Mouse (Mus musculus): ENCODE measurements around the gene Fbf1. TPM values are rescaled to one million over a fixed set of nuclear protein-coding genes. Genes with fewer than 3 reads are reported as not detected.

Fbf1 gene
- 63.2 and 67.0 TPM in 2 replicates for polyA plus RNA-seq (2016; fragmentation: Nextera tagmentation; extraction: Ambion mirVana)

DNA sequence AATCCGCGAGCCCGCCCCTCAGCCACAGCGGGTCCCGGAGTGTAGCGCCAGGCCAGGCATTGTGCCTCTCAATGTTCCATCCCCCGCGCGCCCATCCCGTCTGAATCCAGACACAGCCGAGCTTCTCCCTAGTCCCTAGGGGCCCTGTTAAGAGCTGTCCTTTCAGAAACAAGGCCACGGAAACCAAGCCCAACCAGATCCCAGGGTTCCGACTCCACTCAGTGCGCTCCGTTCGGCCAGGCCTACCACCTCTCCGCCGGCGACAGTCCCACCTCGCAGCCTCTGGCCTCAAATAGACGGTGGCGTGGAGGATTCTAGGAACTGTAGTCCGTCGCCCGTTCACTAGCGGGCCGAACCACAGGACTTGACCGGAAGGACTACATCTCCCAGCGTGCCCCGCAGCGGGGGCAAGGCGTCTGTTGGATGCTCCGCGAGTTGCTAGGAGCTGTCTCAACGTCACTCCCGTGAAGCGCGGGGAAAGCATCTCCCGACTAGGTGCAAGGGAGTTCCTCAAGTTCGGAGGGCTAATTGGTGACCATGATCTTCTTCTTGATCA is at the start of gene Fbf1:
Gene Fbf1 (minus strand): TSS at position 283 of the 556 bp plus-strand sequence.
- ATAC-seq (ENCODE audit: low FRiP score, low read depth) = peak; percentile 97
- Histone ChIP-seq H3K9me3 (no peaks in the 10 kb centered on the region), H3K4me2 (replicated peaks) (peak within 1 kb of the TSS; percentile 66), H3K27ac (peak within 1 kb of the TSS; percentile 75), H3K4me3 (peak within 1 kb of the TSS; percentile 73), H3K27me3 (replicated peaks) (no peaks in the 10 kb centered on the region), H3K9ac (peak within 1 kb of the TSS; percentile 79), H3K4me1 (peaks cover 21% of the 10 kb centered on the region), H3K36me3 (peaks cover 28% of the 10 kb centered on the region)
- WGBS = under 1% methylated on average over 40 of the region's 40 CpGs

GRCm38 (mm10) chr11:116216549-116216948 is 48.6 kb upstream of the Fbf1 start:
- Histone ChIP-seq H3K4me1 (peaks cover 14% of the 10 kb centered on the region), H3K9ac (no peak overlapping the region), H3K27me3 (replicated peaks) (peaks cover 13% of the 10 kb centered on the region), H3K4me3 (no peak overlapping the region), H3K36me3 (peaks cover 12% of the 10 kb centered on the region; the same call in 1 of the 2 replicates), H3K9me3 (no peaks in the 10 kb centered on the region), H3K27ac (no peak overlapping the region), H3K4me2 (replicated peaks) (no peak overlapping the region)
- no peak for ATAC-seq (ENCODE audit: low FRiP score, low read depth)
- 85% methylated on average over 11 of the region's 11 CpGs for WGBS

GRCm38 (mm10) chr11:116215991-116216390 is 48.0 kb upstream of the Fbf1 start:
- Histone ChIP-seq H3K36me3 (peaks cover 13% of the 10 kb centered on the region; the same call in 1 of the 2 replicates), H3K9ac (no peak overlapping the region), H3K4me1 (peaks cover 14% of the 10 kb centered on the region), H3K27ac (no peak overlapping the region), H3K4me2 (replicated peaks) (no peak overlapping the region), H3K4me3 (no peak overlapping the region), H3K9me3 (no peaks in the 10 kb centered on the region), H3K27me3 (replicated peaks) (peaks cover 7% of the 10 kb centered on the region)
- WGBS = 94% methylated on average over 6 of the region's 6 CpGs
- no peak for ATAC-seq (ENCODE audit: low FRiP score, low read depth)

- Histone ChIP-seq H3K27ac (no peak overlapping the region), H3K9ac (no peak overlapping the region), H3K36me3 (peaks cover 13% of the 10 kb centered on the region; the same call in 1 of the 2 replicates), H3K4me2 (replicated peaks) (no peak overlapping the region), H3K9me3 (no peaks in the 10 kb centered on the region), H3K4me1 (peaks cover 14% of the 10 kb centered on the region), H3K4me3 (no peak overlapping the region), H3K27me3 (replicated peaks) (no peaks in the 10 kb centered on the region)
- 79% methylated on average over 7 of the region's 7 CpGs for WGBS
- ATAC-seq (ENCODE audit: low FRiP score, low read depth) = no peak
Observed at GRCm38 (mm10) chr11:116215181-116215580, 47.2 kb upstream of the Fbf1 start.

DNA sequence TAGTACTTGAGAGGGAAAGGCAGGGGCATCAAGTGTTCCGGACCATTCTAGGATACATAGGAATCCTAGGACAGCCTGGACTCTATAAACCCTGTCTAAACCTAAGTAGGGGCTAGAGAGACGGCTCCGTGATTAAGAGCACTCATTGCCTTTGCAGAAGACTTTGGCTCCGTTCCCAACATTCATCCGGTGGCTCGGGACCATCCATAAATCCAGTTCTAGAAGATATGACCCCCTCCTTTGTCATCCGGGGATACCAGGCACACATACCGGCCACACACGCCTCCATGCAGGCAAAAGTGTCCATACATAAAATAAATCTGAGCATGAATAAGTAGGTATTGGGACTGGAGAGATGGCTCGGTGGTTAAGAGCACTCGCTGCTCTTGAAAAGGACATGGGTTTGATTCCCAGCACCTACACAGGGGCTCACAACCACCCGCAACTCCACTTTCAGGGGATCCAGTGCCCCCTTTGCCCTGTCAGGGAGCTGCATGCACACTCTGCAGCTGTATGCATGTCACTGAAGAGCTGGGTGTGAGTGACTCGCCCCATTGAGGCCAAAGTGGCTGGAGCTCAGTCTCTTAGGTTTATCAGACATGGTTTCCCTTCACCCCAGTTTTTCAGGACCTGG is 46.0 kb upstream of the Fbf1 start:
- Histone ChIP-seq H3K9ac (no peak overlapping the region), H3K4me3 (no peak overlapping the region), H3K27me3 (replicated peaks) (no peaks in the 10 kb centered on the region), H3K4me1 (peaks cover 7% of the 10 kb centered on the region), H3K36me3 (peaks cover 13% of the 10 kb centered on the region; the same call in 1 of the 2 replicates), H3K9me3 (no peaks in the 10 kb centered on the region), H3K27ac (no peak overlapping the region), H3K4me2 (replicated peaks) (no peak overlapping the region)
- no peak for ATAC-seq (ENCODE audit: low FRiP score, low read depth)
- WGBS = 90% methylated on average over 13 of the region's 13 CpGs

DNA sequence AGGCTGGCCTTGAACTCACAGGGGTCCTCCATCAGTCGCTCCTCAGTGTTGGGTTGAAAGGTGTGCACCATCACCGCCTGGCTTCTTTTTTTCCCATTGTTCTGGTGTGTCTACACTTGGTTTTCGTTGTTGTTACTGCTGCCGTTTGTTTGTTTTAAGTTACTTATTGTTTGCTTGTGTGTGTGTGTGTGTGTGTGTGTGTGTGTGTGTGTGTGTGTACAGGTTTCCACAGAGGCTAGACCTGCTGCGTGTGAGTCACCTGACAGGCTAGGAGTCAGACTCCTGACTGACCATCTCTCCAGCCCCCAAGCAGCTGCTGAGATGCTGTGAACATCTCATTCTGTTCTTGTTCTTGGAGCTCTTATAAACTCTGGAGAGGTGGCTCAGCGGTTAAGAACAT is 44.9 kb upstream of the Fbf1 start:
- Histone ChIP-seq H3K4me3 (no peak overlapping the region), H3K4me1 (no peaks in the 10 kb centered on the region), H3K27ac (no peak overlapping the region), H3K36me3 (peaks cover 13% of the 10 kb centered on the region; the same call in 1 of the 2 replicates), H3K4me2 (replicated peaks) (no peak overlapping the region), H3K9ac (no peak overlapping the region), H3K9me3 (no peaks in the 10 kb centered on the region), H3K27me3 (replicated peaks) (no peaks in the 10 kb centered on the region)
- no peak for ATAC-seq (ENCODE audit: low FRiP score, low read depth)
- 91% methylated on average over 6 of the region's 6 CpGs for whole genome bisulfite sequencing

GRCm38 (mm10) chr11:116210696-116211095 is 42.7 kb upstream of the Fbf1 start:
- H3K4me3 ChIP-seq = no peak overlapping the region
- WGBS = 79% methylated on average over 5 of the region's 5 CpGs
- peaks cover 27% of the 10 kb centered on the region for H3K36me3 ChIP-seq
- no peaks in the 10 kb centered on the region for H3K9me3 ChIP-seq
- H3K27ac ChIP-seq = no peak overlapping the region
- no peak for ATAC-seq (ENCODE audit: low FRiP score, low read depth)
- H3K27me3 ChIP-seq (replicated peaks) = no peaks in the 10 kb centered on the region
- no peaks in the 10 kb centered on the region for H3K4me1 ChIP-seq
- no peak overlapping the region for H3K4me2 ChIP-seq (replicated peaks)
- H3K9ac ChIP-seq = no peak overlapping the region

GRCm38 (mm10) chr11:116209257-116209656 is 41.3 kb upstream of the Fbf1 start:
- Histone ChIP-seq H3K9ac (no peak overlapping the region), H3K4me2 (replicated peaks) (no peak overlapping the region), H3K27ac (no peak overlapping the region), H3K9me3 (no peaks in the 10 kb centered on the region), H3K4me3 (no peak overlapping the region), H3K27me3 (replicated peaks) (no peaks in the 10 kb centered on the region), H3K4me1 (no peaks in the 10 kb centered on the region), H3K36me3 (peaks cover 25% of the 10 kb centered on the region)
- 81% methylated on average over 8 of the region's 8 CpGs for WGBS
- ATAC-seq (ENCODE audit: low FRiP score, low read depth) = no peak

- Histone ChIP-seq H3K4me1 (no peaks in the 10 kb centered on the region), H3K36me3 (peaks cover 25% of the 10 kb centered on the region), H3K4me2 (replicated peaks) (no peak overlapping the region), H3K4me3 (no peak overlapping the region), H3K27ac (no peak overlapping the region), H3K27me3 (replicated peaks) (no peaks in the 10 kb centered on the region), H3K9me3 (no peaks in the 10 kb centered on the region), H3K9ac (no peak overlapping the region)
- no peak for ATAC-seq (ENCODE audit: low FRiP score, low read depth)
- 89% methylated on average over 3 of the region's 3 CpGs for WGBS
Observed at GRCm38 (mm10) chr11:116208660-116209059, 40.7 kb upstream of the Fbf1 start.

GRCm38 (mm10) chr11:116206678-116207077 is 38.7 kb upstream of the Fbf1 start:
- peaks cover 26% of the 10 kb centered on the region for H3K36me3 ChIP-seq
- H3K9ac ChIP-seq = no peak overlapping the region
- H3K4me1 ChIP-seq = no peaks in the 10 kb centered on the region
- no peak overlapping the region for H3K4me3 ChIP-seq
- H3K4me2 ChIP-seq (replicated peaks) = no peak overlapping the region
- ATAC-seq (ENCODE audit: low FRiP score, low read depth) = no peak
- no peak overlapping the region for H3K27ac ChIP-seq
- H3K27me3 ChIP-seq (replicated peaks) = no peaks in the 10 kb centered on the region
- no peaks in the 10 kb centered on the region for H3K9me3 ChIP-seq
- WGBS = 78% methylated on average over 4 of the region's 4 CpGs

DNA sequence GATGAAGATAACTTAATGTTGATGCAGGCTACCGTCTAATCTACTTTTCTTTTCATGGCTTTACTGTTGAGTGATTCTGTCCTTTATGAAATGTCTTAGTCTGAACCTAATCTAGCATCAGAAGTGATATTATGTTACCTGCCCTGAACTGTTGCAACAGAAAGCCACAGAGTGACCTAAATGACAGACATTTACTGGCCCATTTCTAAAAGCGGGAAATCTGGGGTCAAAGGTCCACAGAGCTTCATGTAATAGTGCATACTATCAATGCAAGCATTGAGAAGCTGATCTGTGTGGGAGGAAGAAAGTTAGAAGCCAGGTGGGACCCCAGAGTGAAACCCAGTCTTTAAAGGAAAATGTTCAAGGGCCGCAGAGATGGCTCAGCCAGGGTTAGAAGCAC is 35.2 kb upstream of the Fbf1 start:
- Histone ChIP-seq H3K27me3 (replicated peaks) (no peaks in the 10 kb centered on the region), H3K36me3 (peaks cover 24% of the 10 kb centered on the region), H3K9me3 (no peaks in the 10 kb centered on the region), H3K4me2 (replicated peaks) (no peak overlapping the region), H3K4me1 (0 out of 2 replicates have a peak, but pooled peaks cover 2% of the 10 kb centered on the region), H3K4me3 (no peak overlapping the region), H3K9ac (no peak overlapping the region), H3K27ac (no peak overlapping the region)
- no peak for ATAC-seq (ENCODE audit: low FRiP score, low read depth)
- WGBS = 93% methylated on average over 3 of the region's 3 CpGs

DNA sequence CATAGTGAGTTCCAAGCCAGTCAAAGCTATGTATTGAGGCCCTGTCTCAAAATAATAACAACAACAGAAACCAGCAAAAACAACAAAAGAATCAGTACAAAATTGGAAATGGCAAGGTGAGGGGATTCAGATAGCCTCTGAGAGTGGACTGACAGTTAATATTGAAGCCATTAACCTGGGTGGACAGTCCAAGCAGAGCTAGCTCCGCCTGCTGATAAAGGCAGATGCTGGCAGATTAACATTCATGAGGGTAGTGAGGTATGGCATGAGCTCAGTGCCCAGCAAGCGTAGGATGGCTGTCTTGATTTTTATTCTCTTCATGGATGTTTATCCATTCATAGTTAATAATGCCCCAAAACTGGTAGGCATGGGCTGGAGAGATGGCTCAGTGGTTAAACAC is 33.2 kb upstream of the Fbf1 start:
- Histone ChIP-seq H3K27me3 (replicated peaks) (no peaks in the 10 kb centered on the region), H3K4me1 (peaks cover 10% of the 10 kb centered on the region), H3K27ac (no peak overlapping the region), H3K9me3 (no peaks in the 10 kb centered on the region), H3K36me3 (peaks cover 11% of the 10 kb centered on the region), H3K4me2 (replicated peaks) (no peak overlapping the region), H3K4me3 (no peak overlapping the region), H3K9ac (no peak overlapping the region)
- no peak for ATAC-seq (ENCODE audit: low FRiP score, low read depth)
- WGBS = 82% methylated on average over 2 of the region's 2 CpGs

Data from neural tube, embryonic 12.5 days (tissue).